In genomic region chr10:59125497-59125896, GRCm38 (mm10) we compare ENCODE assay signal across 25 mouse cellular contexts.
"Had no signal": no experiment of that assay in that cellular context is flagged by ENCODE, and none has a peak within 500 bp of the region (broad histone marks: within the 10 kb centered on the region; RNA-seq: fewer than 3 reads in every experiment).

No protein-coding gene starts in this region.

- H3K4me3 ChIP-seq: heart, adult 2 months; heart, embryonic 12.5 days; heart, embryonic 15.5 days; intestine, embryonic 15.5 days; left cerebral cortex, adult 2 months; limb, embryonic 10.5 days; limb, embryonic 12.5 days; liver, embryonic 13.5 days; liver, embryonic 15.5 days had no signal

- ATAC-seq: hindbrain, embryonic 16.5 days; inflammation-experienced regulatory T-cells, adult 6 months; intestine, embryonic 15.5 days; intestine, postnatal 0 days; liver, postnatal 0 days had no signal

- H3K4me2 ChIP-seq: heart, embryonic 12.5 days; heart, embryonic 15.5 days; hindbrain, embryonic 14.5 days; intestine, embryonic 15.5 days; limb, embryonic 12.5 days; liver, embryonic 11.5 days; liver, embryonic 13.5 days; liver, embryonic 15.5 days had no signal

- DNase-seq: gastrocnemius, postnatal 14 days; gastrocnemius, postnatal 36 days; heart, adult 2 months; heart, postnatal 14 days; heart, postnatal 36 days; kidney, adult 18-20 months; kidney, adult 8-10 months; kidney, postnatal 14 days; kidney, postnatal 36 days; liver; liver, embryonic 13.5 days; liver, postnatal 0 days had no signal

- H3K27ac ChIP-seq: heart, adult 2 months; heart, embryonic 15.5 days; hindbrain, embryonic 14.5 days; intestine, embryonic 15.5 days; kidney, postnatal 0 days; left cerebral cortex, adult 2 months; limb, embryonic 10.5 days; limb, embryonic 12.5 days; liver, embryonic 13.5 days; liver, embryonic 15.5 days had no signal

- H3K9ac ChIP-seq: heart, embryonic 12.5 days; heart, embryonic 15.5 days; hindbrain, embryonic 14.5 days; intestine, embryonic 15.5 days; limb, embryonic 12.5 days; liver, embryonic 13.5 days; liver, embryonic 15.5 days; liver, postnatal 0 days had no signal

- H3K27me3 ChIP-seq: heart, embryonic 12.5 days; heart, embryonic 15.5 days; intestine, embryonic 15.5 days; limb, embryonic 12.5 days; liver, embryonic 13.5 days; liver, embryonic 15.5 days had no signal

- H3K36me3 ChIP-seq: heart, embryonic 12.5 days; heart, embryonic 15.5 days; intestine, embryonic 15.5 days; limb, embryonic 10.5 days; limb, embryonic 12.5 days; liver, embryonic 13.5 days; liver, embryonic 15.5 days had no signal

- H3K9me3 ChIP-seq: heart, embryonic 12.5 days; heart, embryonic 15.5 days; intestine, embryonic 15.5 days; limb, embryonic 10.5 days; limb, embryonic 12.5 days; liver, embryonic 13.5 days; liver, embryonic 15.5 days had no signal

- H3K4me1 ChIP-seq: intestine, embryonic 15.5 days; limb, embryonic 10.5 days; limb, embryonic 12.5 days; liver, embryonic 13.5 days; liver, embryonic 15.5 days had no signal
